Mouse (Mus musculus) mesoderm, embryonic 11.5 days (tissue): ENCODE measurements around the gene Fbxw21.

Source experiments
- DNase-seq: peaks from one replicate; pipeline ENCODE4 v3.0.0-alpha.2; 2012; ENCODE audit warnings: low read depth, low spot score

Fbxw21 gene

GRCm38 (mm10) chr9:109111591-109111990, 50.2 kb downstream of the Fbxw21 start:
- no peak for DNase-seq

GRCm38 (mm10) chr9:109111101-109111500, 50.7 kb downstream of the Fbxw21 start:
- no peak for DNase-seq

DNA sequence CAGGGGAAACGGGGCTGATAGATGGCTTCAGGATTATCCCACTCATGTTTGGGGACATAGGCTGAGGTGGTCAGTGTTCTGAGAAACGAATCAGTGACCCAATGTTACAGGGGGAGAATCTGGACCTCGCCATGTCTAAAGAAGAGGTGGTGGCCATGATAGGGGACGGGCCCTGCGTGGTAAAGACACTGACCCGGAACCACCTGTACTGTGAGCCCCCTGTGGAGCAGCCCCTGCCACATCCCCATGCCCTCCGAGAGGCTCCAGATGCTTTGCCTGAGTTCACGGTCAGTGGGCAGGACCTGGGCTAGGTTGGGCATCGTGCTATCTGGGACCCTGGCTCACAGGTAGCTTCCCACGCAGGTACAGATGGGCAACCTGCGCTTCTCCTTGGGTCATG, 51.6 kb downstream of the Fbxw21 start:
- no peak for DNase-seq

- DNase-seq, result no peak
Measured at GRCm38 (mm10) chr9:109107341-109107740, 54.5 kb downstream of the Fbxw21 start.

DNA sequence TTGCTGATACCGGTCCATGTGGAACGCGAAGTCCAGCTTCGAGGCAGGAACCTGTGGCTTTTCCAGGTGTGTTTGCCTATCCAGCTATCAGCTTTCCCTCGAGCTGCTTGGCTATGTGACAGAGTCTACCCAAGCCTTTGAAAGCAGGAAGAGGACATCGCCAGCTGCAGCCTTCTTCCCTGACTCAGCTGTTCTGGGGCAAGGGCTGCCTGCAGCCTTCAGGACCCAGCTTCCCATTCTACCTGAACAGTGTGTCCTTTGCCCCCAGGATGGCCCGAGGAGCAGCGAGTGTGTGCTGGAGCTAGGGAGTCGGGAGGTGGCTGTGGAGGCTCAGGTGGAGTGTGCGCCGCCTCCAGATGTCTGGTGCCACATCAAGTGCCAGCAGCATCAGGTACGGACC, 56.2 kb downstream of the Fbxw21 start:
- no peak for DNase-seq

DNA sequence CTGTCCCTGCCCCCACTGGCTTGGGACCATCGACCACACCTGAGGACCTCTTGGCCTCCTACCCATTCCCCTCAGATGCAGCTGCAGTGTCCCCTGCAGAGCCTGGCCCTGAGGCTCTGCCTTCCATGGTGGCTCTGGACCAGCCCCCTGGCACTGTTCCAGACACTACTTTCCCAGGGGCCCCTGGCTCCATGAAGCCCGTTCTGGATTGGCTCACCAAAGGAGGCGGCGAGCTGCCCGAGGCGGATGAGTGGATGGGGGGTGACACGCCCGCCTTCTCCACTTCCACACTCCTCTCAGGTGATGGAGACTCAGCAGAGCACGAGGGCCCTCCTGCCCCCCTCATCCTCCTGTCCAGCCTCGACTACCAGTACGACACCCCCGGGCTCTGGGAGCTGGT, 56.8 kb downstream of the Fbxw21 start:
- no peak for DNase-seq

- DNase-seq, result no peak
Measured at GRCm38 (mm10) chr9:109104083-109104482, 57.8 kb downstream of the Fbxw21 start.

- DNase-seq, result no peak
Measured at GRCm38 (mm10) chr9:109103250-109103649, 58.6 kb downstream of the Fbxw21 start.

- no peak for DNase-seq
Measured at GRCm38 (mm10) chr9:109102541-109102940, 59.3 kb downstream of the Fbxw21 start.

GRCm38 (mm10) chr9:109101933-109102445, 59.9 kb downstream of the Fbxw21 start:
- DNase-seq, result no peak

DNA sequence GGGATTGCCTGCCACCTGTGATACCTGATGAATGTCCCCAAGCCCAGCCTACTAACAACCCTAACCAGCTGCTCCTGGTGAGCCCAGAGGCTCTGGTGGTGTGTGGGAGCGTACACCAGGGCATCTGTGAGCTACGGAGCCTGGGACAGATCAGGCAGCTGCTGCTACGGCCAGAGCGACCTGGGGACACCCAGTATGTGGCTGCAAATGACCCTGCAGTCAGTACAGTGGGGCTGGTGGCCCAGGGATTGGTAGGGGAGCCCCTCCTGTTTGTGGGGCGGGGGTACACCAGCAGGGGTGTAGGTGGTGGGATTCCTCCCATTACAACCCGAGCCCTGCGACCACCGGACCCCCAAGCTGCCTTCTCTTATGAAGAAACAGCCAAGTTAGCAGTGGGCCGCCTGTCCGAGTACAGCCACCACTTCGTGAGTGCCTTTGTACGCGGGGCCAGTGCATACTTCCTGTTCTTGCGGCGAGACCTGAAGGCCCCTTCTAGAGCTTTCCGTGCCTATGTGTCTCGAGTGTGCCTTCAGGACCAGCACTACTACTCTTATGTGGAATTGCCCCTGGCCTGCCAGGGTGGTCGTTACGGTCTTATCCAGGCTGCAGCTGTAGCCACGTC, 61.4 kb downstream of the Fbxw21 start:
- DNase-seq, result no peak

- no peak for DNase-seq
Measured at GRCm38 (mm10) chr9:109098969-109099368, 62.9 kb downstream of the Fbxw21 start.

- no peak for DNase-seq
Measured at GRCm38 (mm10) chr9:109098366-109098765, 63.5 kb downstream of the Fbxw21 start.

GRCm38 (mm10) chr9:109097831-109098230, 64.0 kb downstream of the Fbxw21 start:
- no peak for DNase-seq

DNA sequence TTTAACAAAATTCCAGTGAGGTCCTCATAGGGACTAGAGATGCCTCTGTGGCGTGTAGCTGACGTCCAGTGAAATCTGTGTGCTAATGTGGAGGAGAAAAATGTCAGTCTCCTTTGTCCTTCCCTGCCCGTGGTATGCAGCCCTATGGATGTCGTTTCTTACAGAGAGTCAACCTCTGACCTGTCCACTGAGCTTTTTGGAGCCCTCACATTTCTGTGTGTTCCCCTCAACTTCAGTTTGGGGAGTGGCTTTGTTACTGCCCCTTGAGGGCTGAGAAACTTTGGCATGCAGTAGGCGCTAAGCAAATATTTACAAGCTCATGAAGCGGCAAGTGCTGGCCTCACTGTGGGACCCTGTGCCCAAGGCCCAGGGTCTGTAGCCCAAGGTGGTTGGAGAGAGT, 64.5 kb downstream of the Fbxw21 start:
- no peak for DNase-seq

DNA sequence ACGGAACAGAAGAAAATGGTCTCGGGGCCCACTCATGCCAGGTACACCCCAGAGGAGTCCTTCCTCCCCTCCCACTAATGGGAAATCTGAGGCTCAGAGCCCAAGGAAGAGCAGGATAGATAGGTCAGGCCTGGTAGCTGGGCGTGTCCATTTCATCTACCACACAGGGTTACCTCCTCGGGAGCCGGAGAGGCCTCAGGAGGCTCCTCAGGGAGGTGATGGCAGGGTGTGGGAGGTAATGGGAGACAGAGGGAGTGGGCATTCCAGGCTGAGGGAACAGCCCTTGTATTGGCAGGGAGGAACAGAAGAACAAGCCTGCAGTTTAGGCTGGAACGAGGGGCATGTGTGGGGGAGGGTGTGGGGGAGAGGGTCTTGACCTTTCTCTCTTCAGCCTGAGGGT, 65.0 kb downstream of the Fbxw21 start:
- DNase-seq, result peak; percentile 43

GRCm38 (mm10) chr9:109096251-109096661, 65.6 kb downstream of the Fbxw21 start:
- peak; percentile 16 for DNase-seq

DNA sequence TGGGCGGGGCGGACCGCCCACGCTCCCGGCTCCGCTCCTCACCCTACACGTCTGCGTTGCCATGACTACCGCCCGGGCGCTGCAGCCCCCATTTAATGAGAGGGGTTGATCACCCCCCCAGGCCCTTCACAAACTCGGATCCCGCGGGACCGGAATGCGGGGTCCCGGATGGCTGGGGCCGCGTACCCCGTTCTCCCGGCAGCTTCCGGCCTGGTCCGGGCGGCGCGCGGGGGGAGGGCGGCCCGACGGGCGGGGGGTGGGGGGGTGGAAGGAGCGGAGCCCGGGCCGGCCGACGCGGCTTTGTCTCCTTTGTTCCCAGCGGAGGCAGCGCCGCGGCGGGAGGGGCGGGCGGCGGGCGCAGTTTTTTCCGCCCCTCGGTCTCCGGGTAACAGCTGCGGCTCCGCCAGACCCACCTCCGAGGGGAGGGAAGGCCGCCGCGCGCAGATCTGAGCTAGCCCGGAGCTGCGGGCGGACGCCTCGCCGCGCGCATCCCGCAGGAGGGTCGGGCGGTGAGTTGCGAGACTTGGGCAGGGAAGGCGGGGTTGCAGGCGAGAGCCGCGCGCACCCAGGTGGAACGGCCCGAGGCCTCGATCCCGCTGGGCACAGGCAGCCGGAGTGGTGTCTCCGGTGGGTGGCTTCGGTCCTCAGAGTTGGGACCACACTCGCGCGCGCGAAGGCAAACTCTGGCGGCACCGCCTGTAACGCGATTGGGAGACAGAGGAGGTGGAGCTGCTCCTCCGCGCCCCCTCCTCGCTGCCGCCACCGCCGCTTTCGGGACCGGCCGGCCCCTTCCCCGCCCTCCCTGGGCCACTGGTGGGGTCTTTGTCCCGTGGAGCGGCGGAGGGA, 66.5 kb downstream of the Fbxw21 start, which contains the start of gene Plxnb1:
Gene Plxnb1, plus strand, starts transcription at position 253 of the 846 bp plus-strand sequence.
- peak; percentile 86 for DNase-seq

DNA sequence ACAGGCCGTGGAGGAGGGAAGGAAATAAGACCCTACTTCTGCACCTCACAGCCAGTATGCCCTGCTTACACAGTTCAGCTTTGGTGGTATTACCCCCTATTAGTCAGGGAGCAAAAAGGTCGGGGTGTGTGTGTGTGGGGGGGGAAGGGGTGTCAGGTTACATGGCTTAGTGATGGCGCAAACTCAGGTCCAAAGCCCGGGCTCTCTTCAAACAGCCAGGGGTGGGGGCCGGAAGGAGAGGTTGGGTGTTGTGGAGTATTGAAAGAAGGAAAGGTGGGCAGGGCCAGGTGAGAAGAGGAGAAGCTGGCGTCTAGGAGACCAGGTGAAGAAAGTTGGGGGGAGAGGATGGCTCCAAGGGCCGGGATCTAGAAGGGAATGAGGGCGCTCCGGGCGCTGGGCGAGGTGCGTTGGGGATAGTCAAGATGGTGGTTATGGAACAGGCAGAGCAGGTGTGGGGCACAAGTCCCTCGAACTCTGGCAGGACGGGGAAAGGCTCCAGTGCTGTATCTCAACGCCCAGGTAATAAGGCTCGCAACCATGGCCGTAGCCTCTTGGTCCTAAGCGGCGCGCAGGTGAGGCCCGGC, 67.2 kb downstream of the Fbxw21 start:
- peak; percentile 23 for DNase-seq

- no peak for DNase-seq
Measured at GRCm38 (mm10) chr9:109093786-109094552, 67.9 kb downstream of the Fbxw21 start.

GRCm38 (mm10) chr9:109092799-109093198, 69.0 kb downstream of the Fbxw21 start:
- no peak for DNase-seq

DNA sequence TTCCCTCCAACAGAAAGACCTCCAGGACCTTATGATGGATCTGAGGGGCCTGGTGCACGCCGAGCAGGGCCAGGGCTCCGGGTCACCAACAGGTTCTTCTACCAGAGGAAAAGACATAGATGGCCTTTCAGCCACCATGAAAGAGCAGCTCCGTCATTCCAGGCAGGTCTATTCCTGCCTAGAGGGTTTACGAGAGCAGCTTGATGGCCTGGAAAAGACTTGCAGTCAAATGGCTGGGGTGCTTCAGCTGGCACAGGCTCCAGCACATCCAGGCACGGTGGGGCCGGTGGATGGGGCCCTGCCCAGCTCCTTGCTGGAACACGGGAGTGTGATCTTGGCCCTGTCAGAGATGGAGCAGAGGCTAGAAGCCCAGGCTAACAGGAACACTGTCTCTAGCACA, 70.0 kb downstream of the Fbxw21 start:
- no peak for DNase-seq
